Mouse (Mus musculus): Measurements from ENCODE around the gene Ivl.

DNA sequence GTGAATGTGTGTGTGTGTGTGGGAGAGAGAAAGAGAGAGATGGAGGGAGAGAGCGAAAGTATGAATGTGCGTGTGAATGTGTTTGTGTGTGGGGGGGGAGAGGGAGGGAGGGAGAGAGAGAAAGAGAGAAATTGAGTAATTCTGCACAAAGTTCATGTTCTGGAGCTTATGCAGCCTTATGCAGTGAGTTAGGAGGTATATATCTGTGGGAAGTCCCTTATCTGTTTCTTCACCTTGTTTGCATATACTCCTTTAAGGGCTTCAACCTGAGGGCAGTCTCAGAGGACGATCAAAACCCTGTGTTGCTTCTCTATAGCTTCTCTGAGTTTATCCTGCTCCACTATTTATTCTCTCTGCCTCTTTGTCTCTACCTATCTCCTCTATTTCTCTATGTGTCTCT, 13.7 kb upstream of the Ivl start:
- TF ChIP-seq E2F4 (IDR thresholded peaks at IDR 0.05; ENCODE audit: insufficient read depth) (no peak), POLR2A (IDR thresholded peaks at IDR 0.05; ENCODE audit: insufficient read length, low read depth) (no peak), POLR2AphosphoS2 (IDR thresholded peaks at IDR 0.05; ENCODE audit: insufficient read length, low read depth) (no peak), USF1 (IDR thresholded peaks at IDR 0.05; ENCODE audit: low read depth) (no peak), MYOD1 (IDR thresholded peaks at IDR 0.05; ENCODE audit: control insufficient read depth in 1 of 3, insufficient read length in 2 of 3, low read depth in 2 of 3) (no peak)

All from myocyte (in vitro differentiated cells).